Mouse (Mus musculus) skeletal muscle tissue, postnatal 0 days (tissue): ENCODE results near the gene Tgfbr2. TPM values are rescaled to one million over a fixed set of nuclear protein-coding genes. Genes with fewer than 3 reads are reported as not detected.

Source experiments
- polyA plus RNA-seq: library from polyadenylated mRNA; unstranded; fragments of >200 nt; fragmentation: Nextera tagmentation; extraction: Ambion mirVana; gene quantifications from 2 replicates; pipeline ENCODE4 v1.2.1, GENCODE M21; 2015

Tgfbr2 gene
- 20.4 and 22.0 TPM in 2 replicates for polyA plus RNA-seq

GRCm38 (mm10) chr9:116174481-116175461, at the start of gene Tgfbr2:
TSS of gene Tgfbr2 (minus strand) at chr9:116175360.

